Mouse (Mus musculus) neural tube, embryonic 12.5 days (tissue): Measurements from ENCODE around the gene Pign. TPM values are rescaled to one million over a fixed set of nuclear protein-coding genes. Genes with fewer than 3 reads are reported as not detected.

ENCODE experiments used
- ATAC-seq: fragments of 200-750 bp; cut with Nextera tagmentation; 2 replicates; pipeline ENCODE4 v1.8.0; 2017; ENCODE audit warnings: low read depth, mild to moderate bottlenecking, moderate TSS enrichment, moderate library complexity; ENCODE audit not compliant: low FRiP score
- H3K27ac ChIP-seq: fragments of 300-500 bp; sonication (generic); 2 replicates; pipeline ENCODE4 v1.5.1; 2016
- H3K27me3 ChIP-seq: fragments of 300-500 bp; sonication (generic); replicated peaks from 2 replicates; pipeline ENCODE4 v1.6.1; 2016; ENCODE audit warnings: mild to moderate bottlenecking
- H3K36me3 ChIP-seq: fragments of 300-500 bp; sonication (generic); 2 replicates; pipeline ENCODE4 v1.6.1; 2016; ENCODE audit warnings: mild to moderate bottlenecking
- H3K4me1 ChIP-seq: fragments of 300-500 bp; sonication (generic); 2 replicates; pipeline ENCODE4 v1.6.1; 2016
- H3K4me2 ChIP-seq: fragments of 300-500 bp; sonication (generic); replicated peaks from 2 replicates; pipeline ENCODE4 v1.6.1; 2016; ENCODE audit warnings: mild to moderate bottlenecking
- H3K4me3 ChIP-seq: fragments of 300-500 bp; sonication (generic); 2 replicates; pipeline ENCODE4 v1.5.1; 2016
- H3K9ac ChIP-seq: fragments of 300-500 bp; sonication (generic); 2 replicates; pipeline ENCODE4 v1.6.1; 2016; ENCODE audit warnings: mild to moderate bottlenecking
- H3K9me3 ChIP-seq: fragments of 300-500 bp; sonication (generic); 2 replicates; pipeline ENCODE4 v1.6.1; 2016; ENCODE audit warnings: mild to moderate bottlenecking
- WGBS: fragments of 180-500 bp; shearing (Covaris S2); methylation state at CpG from one replicate; pipeline ENCODE4 v1.1.7; 2016; 5-methylcytosine and 5-hydroxymethylcytosine counted together
- polyA plus RNA-seq: library from polyadenylated mRNA; unstranded; fragments of >200 nt; fragmentation: Nextera tagmentation; extraction: Ambion mirVana; gene quantifications from 2 replicates; pipeline ENCODE4 v1.2.1, GENCODE M21; 2016

The Pign gene
- polyA plus RNA-seq, 1 experiment from 2014 or later = 12.8 TPM

DNA sequence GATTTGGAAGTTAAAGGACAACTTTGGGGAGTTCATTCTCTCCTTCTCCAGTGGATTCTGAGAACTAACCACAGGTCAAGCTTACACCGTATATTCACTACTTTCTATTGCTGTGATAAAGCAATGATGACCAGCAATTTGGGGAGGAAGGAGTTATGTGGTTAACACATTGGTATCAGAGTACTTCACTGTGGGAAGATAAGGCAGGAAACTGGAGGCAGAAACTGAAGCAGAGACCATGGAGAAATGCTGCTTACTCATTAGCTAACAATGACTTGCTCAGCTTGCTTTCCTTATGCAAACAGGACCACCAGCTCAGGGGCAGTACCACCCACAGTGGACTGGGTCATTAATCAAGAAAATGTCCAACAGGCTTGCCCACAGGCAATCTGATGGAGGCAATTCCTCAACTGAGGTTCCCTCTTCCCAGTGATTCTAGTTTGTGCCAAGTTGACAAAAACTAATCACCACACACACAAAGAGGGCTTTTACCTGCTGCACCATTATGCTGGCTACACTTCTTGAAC is 108.2 kb downstream of the Pign start:
- no peaks in the 10 kb centered on the region for H3K9me3 ChIP-seq
- H3K27ac ChIP-seq = no peak overlapping the region
- no peaks in the 10 kb centered on the region for H3K36me3 ChIP-seq
- no peaks in the 10 kb centered on the region for H3K4me1 ChIP-seq
- WGBS = 20% methylated on average over 1 of the region's 1 CpGs
- no peak overlapping the region for H3K4me2 ChIP-seq
- no peak overlapping the region for H3K9ac ChIP-seq
- no peak for ATAC-seq
- H3K27me3 ChIP-seq = no peaks in the 10 kb centered on the region
- no peak overlapping the region for H3K4me3 ChIP-seq

DNA sequence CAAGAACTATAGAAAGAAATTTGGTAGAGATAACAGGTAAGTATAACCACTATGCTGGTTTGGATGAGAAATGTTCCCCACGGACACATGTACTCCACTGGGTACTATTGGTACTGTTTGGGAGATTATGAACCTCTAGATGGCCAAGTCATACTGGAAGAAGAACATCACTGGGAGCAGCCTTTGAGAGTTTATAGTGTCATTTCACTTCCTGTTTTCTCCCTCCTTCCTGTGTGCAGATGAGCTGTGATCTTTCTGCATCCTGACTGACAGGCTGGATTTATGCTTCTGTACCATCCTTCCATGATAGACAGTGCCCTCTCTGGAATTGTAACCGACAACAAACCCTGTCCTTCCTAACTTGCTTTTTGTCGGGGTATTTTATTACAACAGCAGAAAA is 110.3 kb downstream of the Pign start:
- Histone ChIP-seq H3K4me1 (no peaks in the 10 kb centered on the region), H3K9me3 (no peaks in the 10 kb centered on the region), H3K4me2 (no peak overlapping the region), H3K9ac (no peak overlapping the region), H3K36me3 (no peaks in the 10 kb centered on the region), H3K4me3 (no peak overlapping the region), H3K27ac (no peak overlapping the region), H3K27me3 (no peaks in the 10 kb centered on the region)
- WGBS = 90% methylated on average over 3 of the region's 3 CpGs
- no peak for ATAC-seq

DNA sequence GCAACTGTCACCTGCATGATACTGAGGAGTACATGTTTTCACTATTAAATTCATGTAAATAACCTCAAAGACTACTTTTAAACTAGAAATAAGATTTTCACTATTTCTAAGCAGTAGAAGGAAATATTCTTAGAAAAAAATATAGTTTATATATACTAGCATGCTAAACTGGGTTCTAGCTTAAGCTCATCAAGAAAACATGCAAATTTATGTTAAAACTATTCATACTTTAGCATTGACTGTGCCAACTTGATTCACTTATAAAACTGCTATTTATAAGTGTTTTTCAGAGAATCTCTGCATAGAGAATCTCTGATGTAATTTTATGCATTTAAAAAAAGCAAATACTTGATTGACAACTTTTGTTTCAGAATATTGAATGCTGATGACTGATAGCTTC is 113.3 kb downstream of the Pign start:
- no peaks in the 10 kb centered on the region for H3K9me3 ChIP-seq
- no peak overlapping the region for H3K4me3 ChIP-seq
- no peak overlapping the region for H3K9ac ChIP-seq
- no peak overlapping the region for H3K4me2 ChIP-seq
- no peak overlapping the region for H3K27ac ChIP-seq
- H3K4me1 ChIP-seq = no peaks in the 10 kb centered on the region
- H3K36me3 ChIP-seq = no peaks in the 10 kb centered on the region
- no peak for ATAC-seq
- no peaks in the 10 kb centered on the region for H3K27me3 ChIP-seq

DNA sequence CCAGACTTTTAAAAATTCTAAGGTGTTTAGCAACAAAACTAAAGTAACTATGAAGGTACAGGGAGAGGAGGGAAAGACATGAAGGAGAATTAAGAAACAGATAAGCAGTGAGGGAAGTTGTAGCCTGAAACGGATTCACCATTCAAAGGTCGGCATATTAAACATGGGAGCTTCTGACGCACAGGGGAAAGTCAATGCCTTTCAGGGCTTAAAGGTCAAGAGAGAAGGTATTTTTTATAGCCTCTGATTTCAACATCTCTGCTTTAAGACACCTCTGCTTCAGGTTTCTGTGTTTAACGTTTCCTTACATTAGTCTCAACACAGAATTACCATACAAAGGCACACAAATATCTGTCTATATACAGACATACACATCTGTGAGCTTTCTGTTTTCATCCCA is 113.8 kb downstream of the Pign start:
- Histone ChIP-seq H3K9me3 (no peaks in the 10 kb centered on the region), H3K27ac (no peak overlapping the region), H3K4me1 (no peaks in the 10 kb centered on the region), H3K9ac (no peak overlapping the region), H3K4me2 (no peak overlapping the region), H3K4me3 (no peak overlapping the region), H3K27me3 (no peaks in the 10 kb centered on the region), H3K36me3 (no peaks in the 10 kb centered on the region)
- WGBS = 89% methylated on average over 4 of the region's 4 CpGs
- ATAC-seq = no peak

DNA sequence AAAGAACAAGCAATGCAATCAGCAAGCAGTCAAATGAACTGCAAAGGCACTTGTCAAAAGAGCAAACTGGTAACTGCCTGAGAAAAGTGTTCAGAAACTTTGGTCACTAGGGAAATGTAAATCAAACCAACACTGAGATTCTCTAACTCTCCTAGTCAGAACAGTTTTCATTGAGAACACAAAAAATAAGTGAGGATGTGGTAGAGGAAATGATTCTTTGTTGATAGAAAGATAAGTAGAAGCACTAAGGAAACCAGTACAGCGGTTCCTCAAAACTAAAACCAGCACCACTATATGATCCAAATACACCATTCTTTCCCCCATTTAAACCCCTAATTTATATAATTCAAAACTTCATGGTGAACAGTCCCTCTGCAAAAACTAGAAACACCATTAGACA is 120.4 kb downstream of the Pign start:
- Histone ChIP-seq H3K4me1 (no peaks in the 10 kb centered on the region), H3K4me3 (no peak overlapping the region), H3K4me2 (no peak overlapping the region), H3K9ac (no peak overlapping the region), H3K36me3 (peaks cover 8% of the 10 kb centered on the region), H3K9me3 (0 out of 2 replicates have a peak, but pooled peaks cover 9% of the 10 kb centered on the region), H3K27me3 (no peaks in the 10 kb centered on the region), H3K27ac (no peak overlapping the region)
- ATAC-seq = no peak
- WGBS = 86% methylated on average over 1 of the region's 1 CpGs

DNA sequence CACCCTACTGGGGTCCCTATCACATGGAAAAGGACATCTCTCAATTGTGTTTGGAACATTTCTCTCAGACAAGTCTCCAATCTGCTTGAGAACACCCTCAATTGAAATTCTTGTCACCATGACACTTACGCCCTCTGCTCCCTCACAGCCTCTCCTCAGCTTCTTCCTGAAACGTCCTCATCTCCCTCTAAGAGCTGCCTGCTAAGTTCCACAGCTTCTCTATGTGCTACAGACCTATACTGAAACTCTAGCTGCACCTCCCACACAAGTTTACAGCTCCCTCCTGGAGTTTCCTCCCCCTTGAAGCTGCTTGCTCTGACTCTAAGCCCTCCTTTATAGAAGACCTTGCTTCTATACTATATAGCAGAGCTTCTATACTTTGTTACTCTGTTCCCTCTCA is 139.7 kb downstream of the Pign start:
- no peak for ATAC-seq
- Histone ChIP-seq H3K4me3 (no peak overlapping the region), H3K27me3 (no peaks in the 10 kb centered on the region), H3K9ac (no peak overlapping the region), H3K27ac (no peak overlapping the region), H3K36me3 (no peaks in the 10 kb centered on the region; the same call in 1 of the 2 replicates), H3K4me2 (no peak overlapping the region), H3K9me3 (no peaks in the 10 kb centered on the region), H3K4me1 (no peaks in the 10 kb centered on the region)
- WGBS = 41% methylated on average over 2 of the region's 2 CpGs

DNA sequence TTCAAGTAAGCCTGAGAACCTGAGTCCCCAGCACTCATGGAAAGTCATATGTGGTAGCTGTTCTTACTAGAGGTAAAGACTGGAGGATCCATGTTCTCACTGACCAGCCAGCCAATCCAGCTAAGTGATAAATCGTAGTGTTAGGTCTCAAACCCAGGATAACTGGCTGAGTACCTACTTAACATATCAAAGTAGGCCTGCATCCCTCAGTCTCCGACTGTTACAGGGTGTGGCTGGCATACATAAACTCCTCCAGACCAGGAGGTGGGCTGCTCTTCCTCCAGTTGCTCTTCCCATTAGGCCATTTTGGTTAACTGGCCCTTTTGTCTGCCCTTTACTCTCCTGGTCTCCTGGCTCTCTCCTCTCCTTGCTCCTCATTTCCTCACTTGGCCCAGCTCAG is 141.2 kb downstream of the Pign start:
- H3K4me1 ChIP-seq = no peaks in the 10 kb centered on the region
- no peak overlapping the region for H3K27ac ChIP-seq
- 71% methylated on average over 2 of the region's 2 CpGs for WGBS
- H3K4me2 ChIP-seq = no peak overlapping the region
- H3K36me3 ChIP-seq = no peaks in the 10 kb centered on the region; the same call in 1 of the 2 replicates
- H3K9ac ChIP-seq = no peak overlapping the region
- H3K27me3 ChIP-seq = no peaks in the 10 kb centered on the region
- no peaks in the 10 kb centered on the region for H3K9me3 ChIP-seq
- H3K4me3 ChIP-seq = no peak overlapping the region
- no peak for ATAC-seq

DNA sequence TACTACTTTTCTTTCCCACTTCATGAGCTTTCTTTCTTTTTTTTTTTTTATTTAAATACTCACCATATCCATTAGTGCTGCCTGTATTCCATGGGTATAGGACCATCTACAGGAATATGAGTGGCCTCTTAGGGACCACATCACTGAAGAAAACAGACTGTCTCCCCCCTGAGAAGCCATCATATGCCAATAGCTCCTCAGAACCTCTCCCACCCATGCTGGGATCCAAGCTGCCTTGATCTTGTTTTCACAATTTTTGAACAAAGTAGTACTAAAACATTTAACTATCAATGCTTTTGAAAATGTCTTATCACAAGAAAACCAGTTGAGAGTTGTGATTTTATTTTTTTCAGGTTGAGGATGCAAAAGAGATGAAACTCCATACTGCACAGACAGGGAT is 145.4 kb downstream of the Pign start:
- H3K27ac ChIP-seq = no peak overlapping the region
- no peak overlapping the region for H3K4me2 ChIP-seq
- H3K4me3 ChIP-seq = no peak overlapping the region
- ATAC-seq = no peak
- no peaks in the 10 kb centered on the region; the same call in 1 of the 2 replicates for H3K36me3 ChIP-seq
- no peaks in the 10 kb centered on the region for H3K9me3 ChIP-seq
- no peaks in the 10 kb centered on the region for H3K4me1 ChIP-seq
- H3K27me3 ChIP-seq = no peaks in the 10 kb centered on the region
- no peak overlapping the region for H3K9ac ChIP-seq

DNA sequence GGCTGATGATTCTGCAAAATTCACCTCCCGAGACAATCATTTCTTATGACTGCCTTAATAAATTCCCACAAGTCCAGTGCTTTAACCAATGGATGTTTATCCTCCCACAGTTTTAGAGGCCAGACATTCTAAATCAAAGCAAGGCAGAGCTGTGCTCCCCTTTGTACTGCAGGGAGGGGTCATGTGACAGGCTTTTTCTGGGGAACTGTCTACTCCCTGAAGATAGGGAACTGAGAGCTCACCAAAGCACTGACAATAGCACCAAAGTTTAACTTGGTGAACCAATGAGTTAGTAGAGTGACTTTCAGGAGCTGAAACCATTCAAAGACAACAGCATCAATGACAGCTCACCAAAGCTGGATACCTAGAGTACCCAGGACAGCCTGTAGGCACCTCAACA is 156.4 kb downstream of the Pign start:
- Histone ChIP-seq H3K27ac (no peak overlapping the region), H3K27me3 (no peaks in the 10 kb centered on the region), H3K9ac (no peak overlapping the region), H3K36me3 (no peaks in the 10 kb centered on the region), H3K9me3 (no peaks in the 10 kb centered on the region), H3K4me2 (no peak overlapping the region), H3K4me1 (no peaks in the 10 kb centered on the region), H3K4me3 (no peak overlapping the region)
- no peak for ATAC-seq
- WGBS = 100% methylated on average over 1 of the region's 1 CpGs

DNA sequence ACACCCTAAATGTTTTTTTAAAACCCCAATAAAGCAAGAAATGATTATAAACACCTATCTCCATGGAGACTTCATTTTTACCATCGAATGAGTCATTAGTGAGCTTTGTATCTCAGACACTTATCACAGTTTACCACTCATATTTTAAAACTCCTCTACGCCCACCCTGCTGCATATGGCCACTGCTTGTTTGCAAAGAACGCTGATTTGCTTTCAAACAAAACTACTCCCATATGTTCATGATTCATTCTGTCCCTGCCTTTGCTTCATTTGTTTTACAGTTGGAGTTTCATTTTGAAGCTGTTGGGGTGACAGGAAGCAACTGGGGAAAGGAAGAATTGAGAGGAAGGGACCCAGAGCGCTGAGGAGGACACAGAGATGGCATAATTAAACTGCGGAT is 170.9 kb downstream of the Pign start:
- no peak overlapping the region for H3K4me3 ChIP-seq
- no peaks in the 10 kb centered on the region for H3K27me3 ChIP-seq
- WGBS = 89% methylated on average over 5 of the region's 5 CpGs
- no peaks in the 10 kb centered on the region for H3K36me3 ChIP-seq
- H3K27ac ChIP-seq = no peak overlapping the region
- no peak for ATAC-seq
- no peak overlapping the region for H3K4me2 ChIP-seq
- H3K9me3 ChIP-seq = no peaks in the 10 kb centered on the region
- H3K9ac ChIP-seq = no peak overlapping the region
- no peaks in the 10 kb centered on the region for H3K4me1 ChIP-seq

DNA sequence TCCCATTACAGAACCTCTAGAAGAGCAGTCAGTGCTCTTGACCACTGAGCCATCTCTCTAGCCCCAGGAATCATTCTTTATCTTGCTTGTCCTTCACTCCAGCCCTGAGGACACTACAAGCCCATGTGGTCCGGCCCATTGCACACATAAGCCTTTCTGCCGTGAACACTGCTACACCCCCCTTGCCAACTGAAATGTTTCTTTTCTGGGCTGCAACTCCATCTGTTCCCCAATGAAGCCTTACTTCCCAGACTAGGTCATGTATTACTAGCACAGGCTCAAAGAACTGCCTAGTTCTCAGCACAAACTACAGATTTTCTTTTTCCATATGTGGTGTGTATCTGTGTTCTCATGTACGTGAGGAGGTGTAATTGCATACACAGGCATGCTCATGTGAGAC is 174.0 kb downstream of the Pign start:
- H3K9me3 ChIP-seq = no peaks in the 10 kb centered on the region
- no peak overlapping the region for H3K9ac ChIP-seq
- 84% methylated on average over 3 of the region's 3 CpGs for whole genome bisulfite sequencing
- H3K27ac ChIP-seq = no peak overlapping the region
- no peak overlapping the region for H3K4me3 ChIP-seq
- no peak for ATAC-seq
- H3K36me3 ChIP-seq = no peaks in the 10 kb centered on the region
- H3K27me3 ChIP-seq = no peaks in the 10 kb centered on the region
- H3K4me2 ChIP-seq = no peak overlapping the region
- H3K4me1 ChIP-seq = no peaks in the 10 kb centered on the region

DNA sequence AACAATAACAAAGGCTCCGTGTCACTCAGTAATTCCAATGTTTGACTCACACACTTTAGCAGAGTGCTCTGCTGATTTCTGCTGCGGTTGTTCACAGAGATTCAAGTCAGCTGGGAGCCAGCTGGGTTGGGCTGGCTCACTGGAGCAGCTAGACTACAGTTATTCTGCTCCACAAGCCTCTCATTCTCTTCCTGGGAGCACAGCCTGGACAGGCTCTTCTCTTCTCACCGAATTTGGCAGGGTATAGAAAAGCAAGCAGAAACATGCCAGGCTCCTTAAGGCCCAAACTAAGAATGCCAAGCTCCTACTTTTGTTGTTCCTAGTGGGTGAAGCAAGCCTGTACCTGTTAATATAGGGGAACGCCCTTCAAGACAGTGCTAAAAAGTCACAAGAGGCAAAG is 176.4 kb downstream of the Pign start:
- no peak for ATAC-seq
- 69% methylated on average over 4 of the region's 4 CpGs for WGBS
- H3K9me3 ChIP-seq = no peaks in the 10 kb centered on the region

More for the DNA sequence above, 176.4 kb downstream of the Pign start:
- H3K27ac ChIP-seq = no peak overlapping the region
- H3K4me3 ChIP-seq = no peak overlapping the region
- no peaks in the 10 kb centered on the region for H3K36me3 ChIP-seq
- no peak overlapping the region for H3K4me2 ChIP-seq
- H3K4me1 ChIP-seq = no peaks in the 10 kb centered on the region
- H3K27me3 ChIP-seq = no peaks in the 10 kb centered on the region
- H3K9ac ChIP-seq = no peak overlapping the region
